Mouse (Mus musculus) liver, postnatal 0 days (tissue): ENCODE results near the gene Gm21987.

Experiments used
- CTCF ChIP-seq: sonication (generic); IDR thresholded peaks from 2 replicates; pipeline ENCODE4 v1.5.1; 2016; ENCODE audit warnings: antibody characterized with exemption, low read depth
- EP300 ChIP-seq: IDR thresholded peaks from 2 replicates; pipeline ENCODE4 v1.6.1; 2016; ENCODE audit warnings: antibody characterized with exemption, low read depth, mild to moderate bottlenecking

DNA sequence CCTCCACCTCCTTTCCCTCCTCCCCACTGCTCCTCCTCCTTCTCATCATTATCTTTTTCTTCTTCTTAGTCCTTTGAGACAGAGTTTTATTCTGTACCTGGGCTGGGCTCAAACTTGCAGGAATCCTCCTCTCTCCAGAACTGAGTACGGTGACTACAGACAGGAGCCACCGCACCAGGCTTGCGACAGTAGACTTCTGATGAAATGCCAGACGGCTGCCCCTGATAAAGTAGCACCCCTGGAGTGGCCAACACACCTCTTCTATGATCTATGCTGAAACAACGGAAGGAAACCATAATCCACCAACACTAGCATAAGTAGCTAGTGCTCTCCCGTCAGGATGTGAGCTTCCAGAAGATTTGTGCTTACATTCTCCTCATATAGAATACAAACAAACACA is 40.5 kb downstream of the Gm21987 start:
- TF ChIP-seq EP300 (no peak), CTCF (no peak)
